In the genomic region with DNA sequence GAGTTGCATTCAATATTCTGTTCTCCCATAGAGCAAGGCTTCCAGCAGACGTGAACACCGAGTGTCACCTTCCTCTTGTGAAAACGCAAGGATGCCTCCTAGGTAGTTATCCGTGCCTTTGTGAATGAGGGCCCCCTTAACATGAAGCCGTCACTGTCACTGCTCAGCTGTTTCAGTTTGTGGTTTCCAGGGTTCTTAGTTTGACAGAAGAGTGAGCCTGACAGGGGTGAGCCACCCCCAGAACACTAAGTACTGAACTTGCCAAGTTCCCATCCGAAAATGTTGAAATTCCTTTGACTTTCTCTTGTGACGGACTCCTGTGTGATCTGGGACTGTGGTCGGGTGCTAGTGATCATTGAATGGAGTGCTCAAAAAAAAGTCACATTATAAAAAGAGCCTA, we compare ENCODE assay signal across 24 mouse cellular contexts.
DNase-seq lines count a peak whose midpoint lies in the region; ATAC-seq lines count a peak whose summit lies in the region.
"Had no signal": no experiment of that assay in that cellular context is flagged by ENCODE, and none has a peak within 500 bp of the region (broad histone marks: within the 10 kb centered on the region; RNA-seq: fewer than 3 reads in every experiment).

No protein-coding gene starts in this region.

- no peak overlapping the region for H3K4me3 ChIP-seq in heart, embryonic 15.5 days
- H3K4me3 ChIP-seq: forebrain, embryonic 13.5 days; heart, embryonic 10.5 days; hindbrain, embryonic 15.5 days; layer of hippocampus, adult 2 months; limb, embryonic 10.5 days; megakaryocyte, embryonic 14.5 days; midbrain, embryonic 13.5 days had no signal

- no peak overlapping the region for H3K9ac ChIP-seq in heart, embryonic 15.5 days
- H3K9ac ChIP-seq: forebrain, embryonic 13.5 days; hindbrain, embryonic 15.5 days; liver, postnatal 0 days; midbrain, embryonic 13.5 days had no signal

- peak overlapping the region; percentile 27 for H3K27ac ChIP-seq in heart, embryonic 15.5 days
- H3K27ac ChIP-seq: forebrain, embryonic 13.5 days; heart, embryonic 10.5 days; hindbrain, embryonic 15.5 days; layer of hippocampus, adult 2 months; limb, embryonic 10.5 days; midbrain, embryonic 13.5 days had no signal

- H3K27me3 ChIP-seq in heart, embryonic 15.5 days = no peaks in the 10 kb centered on the region
- H3K27me3 ChIP-seq: CH12.LX; forebrain, embryonic 13.5 days; hindbrain, embryonic 15.5 days; megakaryocyte, embryonic 14.5 days; midbrain, embryonic 13.5 days had no signal

- DNase-seq in heart, postnatal 14 days = no peak
- peak; percentile 65 for DNase-seq in thymus, postnatal 0 days (ENCODE audit: low spot score)
- no peak for DNase-seq in thymus, adult 18-20 months
- no peak for DNase-seq in frontal cortex, postnatal 25 days (ENCODE audit: low spot score in 2 of 2)
- no peak for DNase-seq in frontal cortex, postnatal 36 days (ENCODE audit: low spot score in 2 of 2)
- DNase-seq: adrenal gland, adult 8-10 months; B cell, adult 2 months; cerebellum, adult 18-20 months; cerebellum, postnatal 14 days; gastrocnemius, postnatal 25 days; kidney, postnatal 25 days; liver; liver, postnatal 0 days; lung, postnatal 10 days had no signal

- intact Hi-C loops in heart, postnatal 14 days (cut with DNase I) = no loop called here

- no peaks in the 10 kb centered on the region for H3K9me3 ChIP-seq in heart, embryonic 15.5 days (replicated peaks)
- H3K9me3 ChIP-seq: forebrain, embryonic 13.5 days; heart, embryonic 10.5 days; hindbrain, embryonic 15.5 days; limb, embryonic 10.5 days; megakaryocyte, embryonic 14.5 days; midbrain, embryonic 13.5 days had no signal

- no peak overlapping the region for H3K4me2 ChIP-seq in heart, embryonic 15.5 days
- H3K4me2 ChIP-seq: forebrain, embryonic 13.5 days; hindbrain, embryonic 15.5 days; midbrain, embryonic 13.5 days had no signal

- peaks cover 38% of the 10 kb centered on the region for H3K4me1 ChIP-seq in heart, embryonic 15.5 days (replicated peaks)
- H3K4me1 ChIP-seq: hindbrain, embryonic 15.5 days; midbrain, embryonic 13.5 days had no signal

- ATAC-seq in heart, embryonic 15.5 days (replicated peaks; ENCODE audit: insufficient number of reproducible peaks, insufficient read depth, low FRiP score, low read depth) = no peak
- ATAC-seq in megakaryocyte, adult 5-6 weeks (ENCODE audit: poor library complexity, severe bottlenecking) = peak; percentile 37; the same call in 1 of the 2 replicates
- ATAC-seq: forebrain, embryonic 13.5 days; midbrain, embryonic 13.5 days had no signal

- 0 out of 2 replicates have a peak, but pooled peaks cover 4% of the 10 kb centered on the region for H3K36me3 ChIP-seq in heart, embryonic 15.5 days
- H3K36me3 ChIP-seq: hindbrain, embryonic 15.5 days; midbrain, embryonic 13.5 days had no signal

- WGBS in heart, embryonic 15.5 days = 54% methylated on average over 8 of the region's 8 CpGs
